Mouse (Mus musculus) Patski (cell line): ENCODE measurements at regions not wholly inside any gene's neighbourhood (a gene's known extent, or its start where the extent isn't known, plus 50 kb on each side); places are given as distances from the start of the nearest gene placed in this dataset.

Source experiments
- ATAC-seq: fragments of 100-300 bp; one replicate; pipeline ENCODE4 v1.8.0; 2021
- CTCF ChIA-PET: fragments of 350-600 bp; sonication (Branson Sonifier 250); formaldehyde crosslinking; loops from one replicate; lab custom pipeline; 2022; ENCODE audit warnings: inconsistent platforms; lab: Charles Lee
- POLR2A ChIA-PET: fragments of 350-600 bp; sonication (Branson Sonifier 250); formaldehyde crosslinking; loops from one replicate; lab custom pipeline; 2022; ENCODE audit warnings: antibody characterized with exemption, inconsistent platforms; lab: Charles Lee
- DNase-seq: peaks from one replicate; pipeline ENCODE4 v3.0.0-alpha.2; 2011; ENCODE audit warnings: low read depth, low spot score
- H3K27me3 ChIP-seq: fragments of 371-371 bp; one replicate; pipeline ENCODE4 v1.5.1; 2021
- CTCF ChIP-seq: fragments of 100-300 bp; IDR thresholded peaks from one replicate; pipeline ENCODE4 v1.5.1; 2021
- in situ Hi-C: fragments of 300-500 bp; cut with MboI; formaldehyde crosslinking; loops from 3 replicates; pipeline ENCODE4 v1.11.1; 2018; ENCODE audit warnings: low pct_unique_long_range_greater_than_20kb, mixed read lengths

DNA sequence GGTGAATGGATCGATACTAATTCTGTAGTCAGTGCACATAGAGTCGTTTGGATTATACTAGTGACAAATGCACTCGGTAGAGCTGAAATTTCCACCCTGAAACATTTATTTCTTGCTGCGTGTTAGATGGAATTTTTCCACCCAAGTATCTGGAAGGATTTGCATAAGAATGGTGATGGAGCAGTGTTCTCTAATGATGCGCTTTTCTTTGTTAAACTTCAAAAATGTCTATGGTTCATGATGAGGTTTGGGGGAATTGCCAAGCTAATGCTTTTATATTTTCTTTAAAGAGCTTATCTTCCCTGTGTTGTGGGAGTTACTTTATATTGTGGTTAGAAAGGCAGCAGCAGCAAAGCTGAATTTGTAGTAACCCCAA, 125.9 kb downstream of the Tmem38b start:
- no peak for DNase-seq
- in situ Hi-C loops, result no loop called here
- no peaks in the 10 kb centered on the region for H3K27me3 ChIP-seq
- POLR2A ChIA-PET, result no interaction called here
- CTCF ChIA-PET, result interaction anchor here (1.2 to 1.4 kb wide), 2 partner anchors 20 to 21 kb away, joined by 3 to 6 read pairs; no protein-coding TSS in a partner anchor
- ATAC-seq, result no peak
- TF ChIP-seq CTCF, result no peak

DNA sequence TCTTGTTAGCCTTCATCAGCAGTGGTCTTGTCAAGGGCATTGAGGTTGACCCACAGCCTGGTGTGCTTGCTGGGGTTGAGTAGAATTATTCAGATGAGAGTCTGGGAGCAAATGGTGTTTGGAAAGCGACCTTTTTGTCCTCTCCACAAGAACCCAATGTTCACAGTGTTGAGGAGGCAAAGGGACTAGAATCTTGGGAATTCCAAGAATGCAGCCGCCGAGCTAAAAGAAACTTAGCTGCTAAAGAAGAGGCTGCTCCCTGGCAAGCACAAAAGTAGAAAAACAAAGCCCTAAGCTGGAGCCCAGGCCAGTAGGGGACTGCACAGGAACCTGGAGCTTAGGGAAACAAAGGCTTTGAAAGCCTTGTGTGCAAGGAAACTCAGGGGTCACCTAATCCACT, 126.4 kb downstream of the Tmem38b start:
- no peaks in the 10 kb centered on the region for H3K27me3 ChIP-seq
- in situ Hi-C loops, result no loop called here
- ChIA-PET CTCF (interaction anchor here (1.0 to 1.4 kb wide), 3 partner anchors 21 to 1064 kb away, joined by 3 to 6 read pairs (median 3); no protein-coding TSS in a partner anchor), POLR2A (no interaction called here)
- ATAC-seq, result peak; percentile 87
- no peak for TF ChIP-seq CTCF
- no peak for DNase-seq

DNA sequence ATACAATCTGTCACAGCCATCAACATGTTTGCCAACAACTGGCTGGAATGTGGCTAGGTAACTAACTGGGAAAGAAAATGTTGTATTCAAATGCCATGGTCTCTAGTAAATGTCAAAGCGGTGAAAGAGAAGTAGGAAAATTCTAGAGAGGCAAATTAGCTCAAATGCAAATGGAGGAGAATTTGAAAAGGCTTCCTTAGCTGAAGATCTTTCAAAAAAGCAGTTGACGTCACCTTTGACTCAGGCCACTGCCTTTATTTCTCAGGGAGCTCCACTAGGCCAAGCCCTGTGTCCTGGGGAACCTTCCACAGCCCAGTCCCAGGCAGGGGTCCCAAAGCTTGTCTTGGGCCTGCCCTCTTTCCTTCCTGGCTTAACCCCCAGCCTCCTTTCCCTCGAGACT, 136.6 kb downstream of the Tmem38b start:
- ChIA-PET POLR2A (no interaction called here), CTCF (interaction anchor here (1.0 kb wide), 1 partner anchor 13 kb away, joined by 3 read pairs; no protein-coding TSS in a partner anchor)
- H3K27me3 ChIP-seq, result no peaks in the 10 kb centered on the region
- no peak for TF ChIP-seq CTCF
- in situ Hi-C loops, result no loop called here
- DNase-seq, result no peak
- ATAC-seq, result no peak

DNA sequence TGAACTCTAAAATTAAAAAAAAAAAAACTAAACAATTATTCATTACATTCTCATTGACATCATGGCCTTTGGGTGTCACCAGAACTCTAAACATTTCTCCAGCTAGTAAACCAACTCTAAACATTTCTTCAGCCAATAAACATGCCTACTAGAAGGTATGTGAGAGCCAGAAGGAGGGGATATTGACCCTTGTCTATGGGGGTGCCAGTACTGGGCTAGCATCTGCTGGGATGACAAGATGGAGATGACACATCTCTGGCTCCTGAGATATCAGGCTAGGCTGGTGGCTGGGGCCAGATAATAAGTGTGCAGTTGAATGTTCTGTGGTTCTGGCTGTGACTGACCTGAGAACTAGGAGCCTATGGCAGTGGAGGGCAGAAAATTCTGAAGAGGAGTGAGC, 144.6 kb downstream of the Tmem38b start:
- H3K27me3 ChIP-seq, result no peaks in the 10 kb centered on the region
- TF ChIP-seq CTCF, result no peak
- ChIA-PET POLR2A (no interaction called here), CTCF (no interaction called here)
- in situ Hi-C loops, result no loop called here
- no peak for ATAC-seq
- no peak for DNase-seq

DNA sequence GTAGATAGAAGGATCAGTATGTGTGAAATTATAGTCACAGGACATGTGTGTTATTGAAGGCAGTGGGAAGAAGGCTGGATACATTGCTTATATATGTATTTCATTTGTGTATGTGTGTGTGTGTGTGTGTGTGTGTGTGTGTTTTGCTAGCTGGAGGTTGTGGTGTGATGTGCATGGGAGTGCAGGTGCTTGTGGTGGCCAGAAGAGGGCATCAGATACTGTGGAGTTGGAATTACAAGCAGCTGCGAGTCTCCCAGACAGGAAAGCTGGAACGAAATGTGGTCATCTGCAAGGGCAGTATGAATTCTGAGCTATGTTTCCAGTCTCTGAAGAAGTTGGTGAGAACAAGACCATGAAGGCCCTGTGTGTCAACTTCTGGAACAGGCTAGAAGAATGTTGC, 145.1 kb downstream of the Tmem38b start:
- H3K27me3 ChIP-seq, result no peaks in the 10 kb centered on the region
- ATAC-seq, result no peak
- in situ Hi-C loops, result no loop called here
- no peak for DNase-seq
- ChIA-PET CTCF (no interaction called here), POLR2A (no interaction called here)
- TF ChIP-seq CTCF, result peak; percentile 38

DNA sequence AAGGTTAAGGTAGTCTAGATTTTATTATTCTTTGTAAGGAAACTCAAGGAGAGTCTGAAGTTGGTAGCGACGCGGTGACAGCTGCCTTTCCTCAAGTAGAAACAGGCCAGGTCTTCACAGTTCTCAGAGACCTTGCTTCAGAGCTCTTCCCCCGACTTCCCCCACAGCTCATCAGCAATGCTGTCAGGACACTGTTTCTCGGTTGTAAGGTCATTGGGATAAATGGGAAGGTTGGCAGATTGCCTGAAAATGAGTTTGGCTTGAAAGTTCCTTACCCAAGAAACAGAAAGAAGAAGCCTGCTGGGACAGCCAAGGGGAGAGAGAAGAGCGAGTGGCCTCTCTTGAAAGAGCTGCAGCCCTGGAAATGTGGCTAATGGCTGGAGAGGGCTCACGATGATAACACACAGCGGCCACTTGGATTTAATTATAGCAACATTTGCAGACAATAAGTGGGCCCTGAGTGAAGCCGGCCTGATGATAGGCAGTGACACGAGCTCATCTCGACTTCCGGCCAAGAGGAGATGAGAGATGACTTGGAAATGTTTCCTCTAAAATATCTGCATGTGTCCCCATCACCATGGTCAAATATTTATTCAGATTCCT, 150.3 kb downstream of the Tmem38b start:
- no peak for TF ChIP-seq CTCF

DNA sequence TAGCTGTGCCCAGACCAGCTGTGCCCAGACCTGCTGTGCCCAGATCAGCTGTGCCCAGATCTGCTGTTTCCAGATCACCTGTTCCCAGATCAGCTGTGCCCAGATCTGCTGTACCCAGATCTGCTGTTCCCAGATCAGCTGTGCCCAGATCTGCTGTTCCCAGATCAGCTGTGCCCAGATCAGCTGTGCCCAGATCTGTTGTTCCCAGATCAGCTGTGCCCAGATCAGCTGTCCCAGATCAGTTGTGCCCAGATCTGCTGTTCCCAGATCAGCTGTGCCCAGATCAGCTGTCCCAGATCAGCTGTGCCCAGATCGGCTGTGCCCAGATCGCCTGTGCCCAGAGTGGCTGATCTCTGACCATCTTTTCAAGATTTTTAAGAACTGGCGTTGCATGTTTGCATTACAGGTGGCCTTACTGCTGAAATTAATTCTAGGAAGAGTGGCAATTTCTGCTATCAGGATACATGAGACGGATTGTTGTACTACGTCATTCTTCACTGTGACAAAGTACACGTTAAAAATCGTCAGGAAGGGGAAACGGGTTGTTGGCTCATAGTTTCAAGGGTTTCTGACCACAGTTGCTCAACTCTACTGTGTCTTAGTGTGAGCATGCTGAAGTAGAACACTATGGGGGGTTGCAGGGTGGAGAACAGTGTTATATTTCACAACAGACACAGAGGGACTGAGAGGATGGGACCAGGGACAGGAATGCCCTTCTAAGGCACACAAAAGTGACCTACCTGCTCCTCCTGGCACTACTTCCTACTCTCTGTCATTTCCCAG, 160.9 kb downstream of the Tmem38b start:
- no peak for TF ChIP-seq CTCF
- no peak for ATAC-seq
- DNase-seq, result no peak
- H3K27me3 ChIP-seq, result no peaks in the 10 kb centered on the region
- in situ Hi-C loops, result no loop called here
- ChIA-PET CTCF (no interaction called here), POLR2A (no interaction called here)

More for the DNA sequence above, 150.3 kb downstream of the Tmem38b start:
- ChIA-PET POLR2A (no interaction called here), CTCF (interaction anchor here (1.3 kb wide), 1 partner anchor 20 kb away, joined by 3 read pairs; no protein-coding TSS in a partner anchor)
- ATAC-seq (no peak), DNase-seq (no peak)
- in situ Hi-C loops, result no loop called here
- no peaks in the 10 kb centered on the region for H3K27me3 ChIP-seq

DNA sequence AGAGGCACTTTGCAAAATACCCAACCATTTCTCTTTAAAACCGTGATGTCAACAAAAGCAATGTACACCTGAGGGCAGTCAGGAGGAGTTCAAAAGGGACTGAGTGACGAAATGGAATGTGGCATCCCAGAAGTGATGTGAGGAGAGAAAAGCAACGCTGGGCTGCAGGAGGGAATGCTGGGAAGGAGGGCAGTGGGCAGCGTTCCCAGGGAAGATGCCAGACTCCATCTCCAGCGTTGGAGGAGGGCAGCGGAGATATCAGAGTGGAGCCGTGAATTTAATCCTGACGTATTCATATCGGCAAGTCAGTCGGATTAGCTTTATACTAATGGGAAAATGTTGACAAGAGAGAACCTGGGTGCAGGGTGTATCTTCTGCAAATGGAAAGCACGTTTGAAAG, 161.7 kb downstream of the Tmem38b start:
- POLR2A ChIA-PET, result no interaction called here
- CTCF ChIA-PET, result no interaction called here
- DNase-seq (no peak), ATAC-seq (no peak)
- no peak for TF ChIP-seq CTCF
- no peaks in the 10 kb centered on the region for H3K27me3 ChIP-seq
- in situ Hi-C loops, result no loop called here

DNA sequence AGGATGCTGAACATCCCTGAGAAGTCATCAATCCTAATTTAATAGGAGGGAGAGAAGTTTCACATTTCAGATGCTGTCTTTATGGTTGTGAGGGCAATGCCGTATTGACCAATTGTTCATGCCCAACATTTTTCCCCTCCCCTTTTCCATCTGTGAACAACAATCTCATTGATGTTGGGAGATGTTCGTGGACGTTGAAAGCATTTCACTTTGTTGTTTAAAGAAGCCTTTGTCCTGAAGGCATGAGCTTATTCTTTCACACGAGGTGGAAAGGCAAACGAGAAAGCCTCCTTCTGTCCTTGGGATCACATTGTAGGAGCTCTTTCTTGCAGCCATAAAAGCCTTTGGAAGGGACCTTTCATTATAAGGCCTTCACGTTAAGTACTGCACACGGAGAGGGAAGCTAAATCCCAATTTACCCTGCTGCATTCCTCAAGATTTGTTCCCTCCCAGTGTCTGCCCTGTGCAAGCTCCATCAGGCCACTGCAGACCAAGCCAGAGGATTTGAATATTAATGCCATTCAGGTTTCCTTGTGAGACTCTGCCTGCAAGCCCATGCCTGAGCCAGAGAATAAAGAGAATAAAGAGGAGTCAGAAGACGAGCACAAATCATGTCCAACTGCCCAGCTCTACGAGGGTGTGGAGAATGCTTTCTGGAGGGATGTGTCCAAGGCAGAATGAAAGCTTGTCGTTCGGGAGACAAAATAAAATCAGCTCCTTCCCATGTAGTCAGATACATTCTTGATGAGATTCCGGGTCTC, 195.4 kb downstream of the Tmem38b start:
- no peak for TF ChIP-seq CTCF
- POLR2A ChIA-PET, result interaction anchor here (0.7 kb wide), 1 partner anchor 186 kb away, joined by 5 read pairs; no protein-coding TSS in a partner anchor
- in situ Hi-C loops, result no loop called here
- H3K27me3 ChIP-seq, result no peaks in the 10 kb centered on the region
- CTCF ChIA-PET, result no interaction called here
- DNase-seq (no peak), ATAC-seq (no peak)

DNA sequence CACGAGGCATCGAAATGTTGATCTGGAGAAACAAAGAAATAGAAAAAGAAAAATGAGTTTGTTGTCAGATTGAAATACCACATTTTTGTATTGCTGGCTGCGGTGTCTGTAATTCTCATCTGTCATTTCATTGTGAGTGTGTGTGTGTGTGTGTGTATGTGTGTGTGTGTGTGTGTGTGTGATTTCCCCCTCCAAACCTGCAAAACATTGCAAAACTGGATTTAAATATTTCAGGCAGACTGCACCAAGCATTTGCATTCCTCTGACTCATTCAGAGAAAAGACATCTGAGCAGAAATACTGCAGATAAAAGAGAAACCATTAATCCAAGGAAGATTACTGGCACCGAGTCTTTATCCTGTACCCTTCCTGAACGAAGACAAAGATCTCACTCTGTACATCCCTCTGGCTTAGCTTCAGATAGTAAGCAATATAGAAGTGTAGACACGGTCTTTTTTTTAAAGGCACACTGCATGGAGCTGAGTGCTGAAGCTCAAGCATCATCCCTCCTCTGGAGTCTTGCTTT, 196.1 kb downstream of the Tmem38b start:
- ChIA-PET POLR2A (interaction anchor here (0.7 kb wide), 1 partner anchor 185 kb away, joined by 5 read pairs; no protein-coding TSS in a partner anchor), CTCF (no interaction called here)
- no peak for DNase-seq
- TF ChIP-seq CTCF, result no peak
- in situ Hi-C loops, result no loop called here
- no peak for ATAC-seq
- H3K27me3 ChIP-seq, result no peaks in the 10 kb centered on the region
